Mouse (Mus musculus) intestine, embryonic 15.5 days (tissue): ENCODE data around the gene Isy1. TPM values are rescaled to one million over a fixed set of nuclear protein-coding genes. Genes with fewer than 3 reads are reported as not detected.
"Not testable (repeated sequence)": the region's sequence is repeated elsewhere in the genome, so short reads cannot be mapped to it uniquely, and the experiment has no call there.

Experiments
- ATAC-seq: fragments of 200-750 bp; cut with Nextera tagmentation; 2 replicates; pipeline ENCODE4 v1.8.0; 2017; ENCODE audit warnings: moderate TSS enrichment, moderate library complexity
- H3K27ac ChIP-seq: fragments of 300-500 bp; sonication (generic); 2 replicates; pipeline ENCODE4 v1.5.1; 2015; ENCODE audit warnings: mild to moderate bottlenecking, inconsistent platforms
- H3K27me3 ChIP-seq: fragments of 300-500 bp; sonication (generic); replicated peaks from 2 replicates; pipeline ENCODE4 v1.6.1; 2015; ENCODE audit warnings: inconsistent platforms
- H3K36me3 ChIP-seq: fragments of 300-500 bp; sonication (generic); 2 replicates; pipeline ENCODE4 v1.6.1; 2015; ENCODE audit warnings: inconsistent platforms
- H3K4me1 ChIP-seq: fragments of 300-500 bp; sonication (generic); replicated peaks from 2 replicates; pipeline ENCODE4 v1.6.1; 2015; ENCODE audit warnings: inconsistent platforms
- H3K4me2 ChIP-seq: fragments of 300-500 bp; sonication (generic); replicated peaks from 2 replicates; pipeline ENCODE4 v1.6.1; 2015; ENCODE audit warnings: mild to moderate bottlenecking, inconsistent platforms
- H3K4me3 ChIP-seq: fragments of 300-500 bp; sonication (generic); replicated peaks from 2 replicates; pipeline ENCODE4 v1.5.1; 2015; ENCODE audit warnings: inconsistent platforms
- H3K9ac ChIP-seq: fragments of 300-500 bp; sonication (generic); 2 replicates; pipeline ENCODE4 v1.6.1; 2015; ENCODE audit warnings: inconsistent platforms
- H3K9me3 ChIP-seq: fragments of 300-500 bp; sonication (generic); 2 replicates; pipeline ENCODE4 v1.6.1; 2016; ENCODE audit warnings: inconsistent platforms
- WGBS: fragments of 180-500 bp; shearing (Covaris S2); methylation state at CpG from one replicate; pipeline ENCODE4 v1.1.7; 2015; 5-methylcytosine and 5-hydroxymethylcytosine counted together
- polyA plus RNA-seq: library from polyadenylated mRNA; unstranded; fragments of >200 nt; fragmentation: Nextera tagmentation; extraction: Ambion mirVana; gene quantifications from 2 replicates; pipeline ENCODE4 v1.2.1, GENCODE M21; 2015

The Isy1 gene
- polyA plus RNA-seq, 1 experiment from 2014 or later = 58.1 TPM

GRCm38 (mm10) chr6:87784033-87784432 is 54.6 kb downstream of the Isy1 start:
- ATAC-seq = no peak
- no peak overlapping the region for H3K4me2 ChIP-seq
- no peaks in the 10 kb centered on the region for H3K36me3 ChIP-seq
- H3K4me1 ChIP-seq = peaks cover 7% of the 10 kb centered on the region
- 76% methylated on average over 8 of the region's 8 CpGs for WGBS
- no peak overlapping the region for H3K9ac ChIP-seq
- H3K27me3 ChIP-seq = no peaks in the 10 kb centered on the region
- no peak overlapping the region for H3K27ac ChIP-seq
- no peaks in the 10 kb centered on the region for H3K9me3 ChIP-seq
- H3K4me3 ChIP-seq = no peak overlapping the region

- Histone ChIP-seq H3K4me3 (no peak overlapping the region), H3K4me2 (no peak overlapping the region), H3K27me3 (no peaks in the 10 kb centered on the region), H3K4me1 (0 out of 2 replicates have a peak, but pooled peaks cover 4% of the 10 kb centered on the region), H3K36me3 (no peaks in the 10 kb centered on the region), H3K9ac (no peak overlapping the region), H3K9me3 (no peaks in the 10 kb centered on the region), H3K27ac (no peak overlapping the region)
- no peak for ATAC-seq
- WGBS = 83% methylated on average over 10 of the region's 10 CpGs
These were observed 57.9 kb downstream of the Isy1 start for GRCm38 (mm10) chr6:87780546-87781301.

GRCm38 (mm10) chr6:87779174-87780165 is 59.1 kb downstream of the Isy1 start:
- H3K4me1 ChIP-seq = 0 out of 2 replicates have a peak, but pooled peaks cover 2% of the 10 kb centered on the region
- H3K9ac ChIP-seq = no peak overlapping the region
- H3K9me3 ChIP-seq = no peaks in the 10 kb centered on the region
- no peak overlapping the region for H3K4me3 ChIP-seq
- H3K4me2 ChIP-seq = no peak overlapping the region
- no peak overlapping the region for H3K27ac ChIP-seq
- 84% methylated on average over 11 of the region's 11 CpGs for WGBS
- peak; percentile 49; the same call in 1 of the 2 replicates for ATAC-seq
- H3K27me3 ChIP-seq = no peaks in the 10 kb centered on the region
- H3K36me3 ChIP-seq = no peaks in the 10 kb centered on the region

GRCm38 (mm10) chr6:87778294-87779173 is 60.1 kb downstream of the Isy1 start:
- Histone ChIP-seq H3K9me3 (no peaks in the 10 kb centered on the region), H3K9ac (no peak overlapping the region), H3K36me3 (no peaks in the 10 kb centered on the region), H3K4me1 (0 out of 2 replicates have a peak, but pooled peaks cover 2% of the 10 kb centered on the region), H3K27me3 (no peaks in the 10 kb centered on the region), H3K27ac (no peak overlapping the region), H3K4me2 (no peak overlapping the region), H3K4me3 (no peak overlapping the region)
- WGBS = 66% methylated on average over 11 of the region's 11 CpGs
- peak; percentile 55; the same call in 1 of the 2 replicates for ATAC-seq

GRCm38 (mm10) chr6:87777842-87778241 is 60.8 kb downstream of the Isy1 start, which contains the start of gene Gp9:
Gene Gp9 (plus strand): TSS chr6:87778072.
- H3K4me3 ChIP-seq = no peak within 1 kb of the TSS
- no peak within 1 kb of the TSS for H3K9ac ChIP-seq
- no peaks in the 10 kb centered on the region for H3K27me3 ChIP-seq
- no peak within 1 kb of the TSS for H3K27ac ChIP-seq
- 0 out of 2 replicates have a peak, but pooled peaks cover 2% of the 10 kb centered on the region for H3K4me1 ChIP-seq
- 51% methylated on average over 2 of the region's 2 CpGs for WGBS
- H3K36me3 ChIP-seq = no peaks in the 10 kb centered on the region
- peak; percentile 48 for ATAC-seq
- no peaks in the 10 kb centered on the region for H3K9me3 ChIP-seq
- no peak within 1 kb of the TSS for H3K4me2 ChIP-seq

GRCm38 (mm10) chr6:87776663-87777062 is 61.9 kb downstream of the Isy1 start:
- H3K27ac ChIP-seq = no peak overlapping the region
- H3K9ac ChIP-seq = no peak overlapping the region
- H3K4me3 ChIP-seq = no peak overlapping the region
- no peaks in the 10 kb centered on the region for H3K27me3 ChIP-seq
- no peaks in the 10 kb centered on the region for H3K36me3 ChIP-seq
- H3K4me2 ChIP-seq = no peak overlapping the region
- WGBS = 64% methylated on average over 1 of the region's 1 CpGs
- ATAC-seq = no peak
- H3K9me3 ChIP-seq = no peaks in the 10 kb centered on the region
- H3K4me1 ChIP-seq = 0 out of 2 replicates have a peak, but pooled peaks cover 2% of the 10 kb centered on the region

- Histone ChIP-seq H3K27me3 (no peaks in the 10 kb centered on the region), H3K36me3 (no peaks in the 10 kb centered on the region), H3K4me1 (0 out of 2 replicates have a peak, but pooled peaks cover 2% of the 10 kb centered on the region), H3K4me3 (no peak overlapping the region), H3K27ac (no peak overlapping the region), H3K4me2 (no peak overlapping the region), H3K9ac (no peak overlapping the region), H3K9me3 (no peaks in the 10 kb centered on the region)
- WGBS = 51% methylated on average over 3 of the region's 3 CpGs
- ATAC-seq = peak; percentile 70; the same call in 1 of the 2 replicates
These were observed 62.9 kb downstream of the Isy1 start for GRCm38 (mm10) chr6:87775588-87776245.

- Histone ChIP-seq H3K9me3 (no peaks in the 10 kb centered on the region), H3K27me3 (no peaks in the 10 kb centered on the region), H3K9ac (no peak overlapping the region), H3K4me2 (no peak overlapping the region), H3K27ac (no peak overlapping the region), H3K4me3 (no peak overlapping the region), H3K4me1 (0 out of 2 replicates have a peak, but pooled peaks cover 2% of the 10 kb centered on the region), H3K36me3 (no peaks in the 10 kb centered on the region)
- no peak for ATAC-seq
- WGBS = 85% methylated on average over 9 of the region's 9 CpGs
These were observed 63.7 kb downstream of the Isy1 start for GRCm38 (mm10) chr6:87774909-87775308.

GRCm38 (mm10) chr6:87774466-87774865 is 64.1 kb downstream of the Isy1 start:
- ATAC-seq = no peak
- Histone ChIP-seq H3K27ac (no peak overlapping the region), H3K36me3 (no peaks in the 10 kb centered on the region), H3K4me1 (0 out of 2 replicates have a peak, but pooled peaks cover 2% of the 10 kb centered on the region), H3K4me2 (no peak overlapping the region), H3K9me3 (no peaks in the 10 kb centered on the region), H3K4me3 (no peak overlapping the region), H3K9ac (no peak overlapping the region), H3K27me3 (no peaks in the 10 kb centered on the region)
- WGBS = 54% methylated on average over 1 of the region's 1 CpGs

- no peak overlapping the region for H3K4me3 ChIP-seq
- H3K9me3 ChIP-seq = no peaks in the 10 kb centered on the region
- 49% methylated on average over 8 of the region's 8 CpGs for WGBS
- H3K27ac ChIP-seq = no peak overlapping the region
- H3K27me3 ChIP-seq = no peaks in the 10 kb centered on the region
- no peak for ATAC-seq
- H3K4me1 ChIP-seq = no peaks in the 10 kb centered on the region
- no peaks in the 10 kb centered on the region for H3K36me3 ChIP-seq
- H3K4me2 ChIP-seq = no peak overlapping the region
- no peak overlapping the region for H3K9ac ChIP-seq
These were observed 68.0 kb downstream of the Isy1 start for GRCm38 (mm10) chr6:87770626-87771025.

- ATAC-seq, H3K36me3 ChIP-seq, H3K9ac ChIP-seq, H3K4me1 ChIP-seq, H3K9me3 ChIP-seq, H3K4me3 ChIP-seq, H3K27me3 ChIP-seq, H3K27ac ChIP-seq, H3K4me2 ChIP-seq: not testable (repeated sequence)
- 98% methylated on average over 2 of the region's 2 CpGs for WGBS
These were observed 74.3 kb downstream of the Isy1 start for GRCm38 (mm10) chr6:87764296-87764695.
